Mouse (Mus musculus) brain, embryonic 14.5 days (tissue): ENCODE data around the gene Efcab2.

Experiments used
- CTCF ChIP-seq: fragments of 200-500 bp; IDR thresholded peaks from 2 replicates; pipeline ENCODE4 v1.5.1; 2012; ENCODE audit warnings: inconsistent platforms, mild to moderate bottlenecking, moderate library complexity, borderline replicate concordance; ENCODE audit not compliant: insufficient read depth, insufficient read length; ENCODE audit errors: extremely low read depth
- POLR2A ChIP-seq: fragments of 200-500 bp; IDR thresholded peaks from 2 replicates; pipeline ENCODE4 v1.6.1; 2012; ENCODE audit warnings: mild to moderate bottlenecking, inconsistent platforms, borderline replicate concordance; ENCODE audit not compliant: poor library complexity, insufficient read depth, insufficient read length, severe bottlenecking; ENCODE audit errors: extremely low read depth

- no peak for TF ChIP-seq POLR2A
- peak; percentile 88 for TF ChIP-seq CTCF
Observed at GRCm38 (mm10) chr1:178527185-178527546, 121.3 kb downstream of the Efcab2 start.
